Mouse (Mus musculus) cerebellum, adult 2 months (tissue): ENCODE measurements around the gene Baz1a.

Experiments used
- CTCF ChIP-seq: fragments of 200-500 bp; IDR thresholded peaks from 2 replicates; pipeline ENCODE4 v1.5.1; 2011; ENCODE audit warnings: low read depth, mild to moderate bottlenecking, control low read depth, low read length, moderate library complexity, borderline replicate concordance; ENCODE audit not compliant: insufficient read depth
- POLR2A ChIP-seq: fragments of 200-500 bp; IDR thresholded peaks from 2 replicates; pipeline ENCODE4 v1.6.1; 2011; ENCODE audit warnings: low read length, control low read depth, borderline replicate concordance; ENCODE audit not compliant: insufficient read depth

DNA sequence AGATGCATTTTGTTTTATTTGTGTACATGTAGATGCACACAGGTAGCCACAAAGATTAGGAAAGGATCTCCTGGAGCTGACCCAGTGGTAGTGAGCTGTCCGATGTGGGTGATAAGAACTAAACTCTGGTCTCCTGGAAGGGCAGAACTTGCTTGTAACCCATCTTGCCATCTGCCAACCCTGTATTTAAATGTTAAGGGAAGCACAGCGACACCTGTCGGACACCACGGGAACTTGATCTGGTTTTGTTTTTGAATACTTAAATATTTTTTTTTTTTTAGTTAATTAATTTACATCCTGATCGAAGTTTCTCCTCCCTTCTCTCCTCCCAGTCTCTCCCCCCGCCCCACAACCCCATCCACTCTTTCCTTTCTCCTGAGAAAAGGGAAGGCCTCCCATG is 134.5 kb downstream of the Baz1a start:
- no peak for TF ChIP-seq POLR2A
- TF ChIP-seq CTCF, result peak; percentile 75
